Mouse (Mus musculus) adrenal gland, adult 8-10 months (tissue): ENCODE results near the gene 9230113P08Rik. TPM values are rescaled to one million over a fixed set of nuclear protein-coding genes. Genes with fewer than 3 reads are reported as not detected.
"Not testable (repeated sequence)": the region's sequence is repeated elsewhere in the genome, so short reads cannot be mapped to it uniquely, and the experiment has no call there.

Source experiments
- DNase-seq: peaks from one replicate; pipeline ENCODE4 v3.0.0; 2022
- total RNA-seq, 4 experiments: library from RNA; stranded (reverse); gene quantifications; 2 replicates each; pipeline ENCODE4 v1.2.4; 2022

The 9230113P08Rik gene
- not detected for total RNA-seq

DNA sequence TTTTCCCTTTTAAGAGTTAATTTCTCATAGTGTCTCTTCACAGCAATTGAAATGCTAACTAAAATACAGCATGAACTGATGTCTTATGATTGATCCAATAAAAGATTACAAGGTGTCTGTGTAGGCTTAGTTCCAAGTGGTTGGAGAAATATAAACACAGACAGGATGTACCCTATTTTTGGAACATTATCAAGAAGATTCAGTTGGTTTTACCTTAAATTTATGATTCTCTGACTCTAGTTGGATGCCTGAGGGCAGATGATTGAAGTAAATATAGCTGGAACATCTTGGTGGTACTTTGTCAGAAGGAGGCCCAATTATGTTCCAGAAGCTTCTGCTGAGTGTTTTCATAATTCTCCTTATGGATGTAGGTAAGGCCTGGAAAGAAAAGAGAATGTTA lies at the start of gene 9230113P08Rik:
9230113P08Rik (plus strand) TSS at position 301 of the 400 bp plus-strand sequence.
- not testable (repeated sequence) for DNase-seq

DNA sequence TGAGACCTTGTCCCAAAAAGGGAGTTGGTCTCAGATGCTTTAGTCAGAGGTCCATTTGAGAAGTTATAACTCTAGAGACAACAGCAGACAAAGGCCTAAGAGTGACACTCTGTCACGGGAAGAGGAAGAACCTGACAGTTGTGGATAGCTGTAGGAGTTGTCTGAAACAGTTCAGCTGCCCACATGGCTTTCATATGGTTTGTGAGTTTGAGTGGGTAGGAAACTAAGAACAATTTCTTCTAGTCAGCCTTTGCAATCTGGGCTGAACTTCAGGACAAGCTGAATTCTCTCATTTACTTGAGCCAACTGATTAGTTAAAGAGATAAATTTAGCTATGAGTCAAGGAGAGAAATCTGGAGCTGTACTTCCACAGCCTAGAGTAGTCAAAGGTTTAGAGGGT lies 15.1 kb upstream of the 9230113P08Rik start:
- not testable (repeated sequence) for DNase-seq

DNA sequence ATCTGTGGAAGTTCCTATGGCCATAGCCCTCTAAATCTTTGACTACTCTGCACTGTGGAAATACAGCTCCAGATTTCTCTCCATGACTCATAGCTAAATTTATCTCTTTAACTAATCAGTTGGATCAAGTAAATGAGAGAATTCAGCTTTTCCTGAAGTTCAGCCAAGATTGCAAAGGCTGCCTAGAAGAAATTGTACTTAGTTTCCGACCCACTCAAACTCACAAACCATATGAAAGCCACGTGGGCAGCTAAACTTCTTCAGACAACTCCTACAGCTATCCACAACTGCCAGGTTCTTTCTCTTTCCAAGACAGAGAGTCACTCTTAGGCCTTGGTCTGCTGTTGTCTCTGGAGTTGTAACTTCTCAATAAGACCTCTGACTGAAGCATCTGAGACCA lies 3.7 kb upstream of the 9230113P08Rik start:
- DNase-seq, result no peak

DNA sequence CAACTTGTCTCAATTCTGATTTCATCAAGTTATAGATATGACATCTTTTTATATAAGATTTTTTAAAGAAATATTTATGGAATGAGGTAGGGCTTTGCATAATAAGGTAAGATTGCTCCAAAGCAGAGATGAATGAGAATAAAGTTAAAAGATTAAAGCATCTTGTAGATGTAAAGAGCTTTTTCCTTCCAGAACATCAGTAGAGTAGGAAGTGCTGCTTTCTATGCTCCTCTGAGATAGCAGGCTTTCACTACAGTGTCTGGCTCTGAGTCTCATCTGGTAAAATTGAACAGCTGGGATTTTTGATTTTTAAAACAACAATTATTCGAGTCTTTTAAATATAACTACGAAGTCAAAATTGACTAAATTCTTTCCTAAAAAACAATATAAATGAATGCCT lies 22.6 kb downstream of the 9230113P08Rik start:
- DNase-seq, result no peak

Other genes with a start within 250 kb of the 9230113P08Rik start
- not detected for gene Pate1, start 221.0 kb upstream of the 9230113P08Rik start, total RNA-seq
- not detected for gene Gm17677, start 167.4 kb upstream of the 9230113P08Rik start, total RNA-seq
- gene Gm17727, start 130.3 kb upstream of the 9230113P08Rik start, total RNA-seq, result not detected
- not detected for gene Gm27235, start 118.3 kb upstream of the 9230113P08Rik start, total RNA-seq
- not detected for gene D730048I06Rik, start 118.3 kb upstream of the 9230113P08Rik start, total RNA-seq
- not detected for gene 9230110F15Rik, start 64.3 kb upstream of the 9230113P08Rik start, total RNA-seq
- gene Gm5916, start 220.4 kb downstream of the 9230113P08Rik start, total RNA-seq, result not detected